Mouse (Mus musculus): Measurements from ENCODE around the gene Kctd8. TPM values are rescaled to one million over a fixed set of nuclear protein-coding genes. Genes with fewer than 3 reads are reported as not detected.
A peak's percentile ranks its signal among the peaks of the same experiment; 100 is the strongest.

The Kctd8 gene
- 1.8 and 2.6 TPM in 2 replicates for polyA plus RNA-seq (2014; fragmentation: Nextera tagmentation; extraction: Ambion mirVana)

DNA sequence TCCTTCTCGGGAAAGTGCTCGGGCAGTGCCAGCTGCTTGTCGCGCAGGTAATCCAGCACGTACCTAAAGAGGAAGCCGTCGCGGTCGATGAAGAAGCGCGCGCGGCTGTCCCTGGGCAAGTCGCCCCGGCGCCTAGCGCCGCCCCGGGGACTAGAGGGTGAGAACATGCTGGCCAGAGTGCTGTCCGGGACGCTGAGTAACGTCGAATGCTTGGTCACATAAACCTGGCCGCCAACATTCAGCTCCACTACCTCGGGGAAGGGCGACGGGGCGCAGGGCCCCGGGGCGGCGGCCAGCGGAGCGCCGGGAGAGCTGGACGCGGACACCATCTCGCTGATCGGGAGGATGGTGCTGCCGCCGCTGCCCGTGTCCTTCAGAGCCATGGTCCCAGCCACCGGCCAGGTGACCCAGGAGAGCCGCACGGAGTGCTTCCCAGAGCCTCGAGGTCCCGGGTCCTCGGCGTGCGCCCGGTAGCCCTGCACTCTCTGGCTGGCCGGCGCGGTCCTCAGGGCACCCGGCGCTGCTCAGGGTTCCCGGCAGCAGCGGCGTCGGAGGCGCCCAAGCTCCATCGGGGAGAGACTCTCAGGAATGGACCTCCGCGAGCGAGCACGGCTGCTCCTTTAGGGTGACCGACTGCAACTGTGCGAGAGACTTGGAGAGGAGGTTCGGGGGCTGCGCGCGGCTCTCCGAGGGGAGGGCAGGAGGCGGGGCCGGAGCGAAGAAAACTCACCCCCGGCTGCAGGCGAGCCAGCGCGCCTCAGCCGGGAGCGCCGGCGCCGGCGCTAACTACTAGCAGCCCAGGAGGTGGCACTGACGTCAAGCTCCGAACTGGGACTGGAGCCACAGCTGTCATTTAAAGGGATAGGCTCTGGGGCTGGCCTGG lies at the start of gene Kctd8:
Kctd8 (minus strand) TSS at position 761 of the 883 bp plus-strand sequence.
- Histone ChIP-seq H3K9ac (ENCODE audit: low read length) (peak within 1 kb of the TSS; percentile 47), H3K36me3 (ENCODE audit: control insufficient read depth, insufficient read depth, low read length) (no peaks in the 10 kb centered on the region), H3K27me3 (ENCODE audit: control insufficient read depth, insufficient read depth, low read length) (peaks cover 11% of the 10 kb centered on the region; the same call in 1 of the 2 replicates), H3K9me3 (ENCODE audit: control insufficient read depth, low read length) (no peaks in the 10 kb centered on the region), H3K4me1 (ENCODE audit: control insufficient read depth, insufficient read depth, low read length) (no peaks in the 10 kb centered on the region), H3K27ac (ENCODE audit: low read depth, low read length) (no peak within 1 kb of the TSS; the same call in 1 of the 2 replicates), H3K4me3 (ENCODE audit: low read depth, low read length) (peak within 1 kb of the TSS; percentile 58), H3K4me2 (ENCODE audit: low read depth) (peak within 1 kb of the TSS; percentile 87)
- DNase-seq (ENCODE audit: low spot score) (peak; percentile 85), ATAC-seq (ENCODE audit: insufficient read depth, low FRiP score, low TSS enrichment) (peak; percentile 93)
- under 1% methylated on average over 82 of the region's 87 CpGs for WGBS

- no peak overlapping the region for H3K4me3 ChIP-seq (ENCODE audit: low read depth, low read length)
- H3K4me1 ChIP-seq (ENCODE audit: control insufficient read depth, insufficient read depth, low read length) = no peaks in the 10 kb centered on the region
- no peaks in the 10 kb centered on the region for H3K36me3 ChIP-seq (ENCODE audit: control insufficient read depth, insufficient read depth, low read length)
- DNase-seq (ENCODE audit: low spot score) = no peak
- H3K4me2 ChIP-seq (ENCODE audit: low read depth) = no peak overlapping the region
- no peak for ATAC-seq (ENCODE audit: insufficient read depth, low FRiP score, low TSS enrichment)
- WGBS = 89% methylated on average over 4 of the region's 4 CpGs
- H3K27me3 ChIP-seq (ENCODE audit: control insufficient read depth, insufficient read depth, low read length) = no peaks in the 10 kb centered on the region
- H3K27ac ChIP-seq (ENCODE audit: low read depth, low read length) = no peak overlapping the region
- no peaks in the 10 kb centered on the region for H3K9me3 ChIP-seq (ENCODE audit: control insufficient read depth, low read length)
- H3K9ac ChIP-seq (ENCODE audit: low read length) = no peak overlapping the region
Observed at GRCm38 (mm10) chr5:69379072-69379471, 37.6 kb upstream of the Kctd8 start.

- WGBS = 79% methylated on average over 3 of the region's 3 CpGs
- no peak for ATAC-seq (ENCODE audit: insufficient read depth, low FRiP score, low TSS enrichment)
- Histone ChIP-seq H3K4me3 (ENCODE audit: low read depth, low read length) (no peak overlapping the region), H3K4me1 (ENCODE audit: control insufficient read depth, insufficient read depth, low read length) (no peaks in the 10 kb centered on the region), H3K9me3 (ENCODE audit: control insufficient read depth, low read length) (no peaks in the 10 kb centered on the region), H3K27ac (ENCODE audit: low read depth, low read length) (no peak overlapping the region), H3K9ac (ENCODE audit: low read length) (no peak overlapping the region), H3K4me2 (ENCODE audit: low read depth) (no peak overlapping the region), H3K27me3 (ENCODE audit: control insufficient read depth, insufficient read depth, low read length) (no peaks in the 10 kb centered on the region), H3K36me3 (ENCODE audit: control insufficient read depth, insufficient read depth, low read length) (no peaks in the 10 kb centered on the region)
- DNase-seq (ENCODE audit: low spot score) = no peak
Observed at GRCm38 (mm10) chr5:69350596-69350995, 9.1 kb upstream of the Kctd8 start.

DNA sequence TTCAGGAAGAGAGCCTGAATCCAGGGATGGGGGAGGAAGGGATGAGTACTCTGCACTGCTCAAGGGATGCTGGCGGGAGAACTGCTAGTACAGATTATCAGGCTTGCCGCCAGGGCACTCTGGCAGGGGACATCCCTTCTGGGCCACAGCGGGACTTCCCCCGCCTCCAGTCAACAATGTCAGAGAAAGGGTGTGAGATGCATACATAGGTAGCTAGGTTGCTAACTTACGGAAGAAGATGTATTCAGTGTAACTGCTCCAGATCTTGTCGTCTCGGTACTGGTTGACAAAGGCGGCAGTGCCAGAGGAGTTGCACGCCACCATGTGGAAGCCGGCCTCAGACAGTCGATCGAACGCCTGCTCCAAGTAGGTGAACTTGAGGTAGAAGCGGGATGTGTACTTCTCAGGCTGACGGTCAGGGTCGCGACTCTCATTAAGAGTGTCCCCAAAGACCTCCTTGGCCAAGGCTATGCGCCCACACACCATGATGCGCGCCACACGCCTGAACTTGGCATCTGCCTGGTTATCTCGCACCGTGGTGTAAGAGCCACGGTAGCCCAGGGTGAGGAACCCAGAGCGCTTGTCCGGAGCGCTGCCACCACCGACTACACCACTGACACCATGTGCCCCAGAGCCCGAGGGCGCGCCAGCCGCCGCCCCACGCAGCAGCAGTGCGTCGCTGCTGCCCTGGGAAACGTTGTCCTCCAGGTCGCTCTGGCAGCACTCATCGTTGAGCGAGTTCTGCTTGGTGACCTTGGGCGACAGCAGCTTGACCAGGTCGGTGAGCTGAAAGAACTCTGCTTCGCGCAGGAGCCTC lies 1.2 kb downstream of the Kctd8 start:
- Histone ChIP-seq H3K4me3 (ENCODE audit: low read depth, low read length) (peak overlapping the region; percentile 58), H3K27me3 (ENCODE audit: control insufficient read depth, insufficient read depth, low read length) (peaks cover 11% of the 10 kb centered on the region; the same call in 1 of the 2 replicates), H3K9me3 (ENCODE audit: control insufficient read depth, low read length) (no peaks in the 10 kb centered on the region), H3K36me3 (ENCODE audit: control insufficient read depth, insufficient read depth, low read length) (no peaks in the 10 kb centered on the region), H3K4me1 (ENCODE audit: control insufficient read depth, insufficient read depth, low read length) (no peaks in the 10 kb centered on the region), H3K4me2 (ENCODE audit: low read depth) (peak overlapping the region; percentile 87), H3K9ac (ENCODE audit: low read length) (peak overlapping the region; percentile 47), H3K27ac (ENCODE audit: low read depth, low read length) (no peak overlapping the region; the same call in 1 of the 2 replicates)
- WGBS = 2% methylated on average over 44 of the region's 44 CpGs
- ATAC-seq (ENCODE audit: insufficient read depth, low FRiP score, low TSS enrichment) = peak; percentile 38
- DNase-seq (ENCODE audit: low spot score) = peak; percentile 72

GRCm38 (mm10) chr5:69339623-69339970 lies 1.9 kb downstream of the Kctd8 start:
- H3K27me3 ChIP-seq (ENCODE audit: control insufficient read depth, insufficient read depth, low read length) = peaks cover 11% of the 10 kb centered on the region; the same call in 1 of the 2 replicates
- no peak for DNase-seq (ENCODE audit: low spot score)
- H3K9me3 ChIP-seq (ENCODE audit: control insufficient read depth, low read length) = no peaks in the 10 kb centered on the region
- H3K4me2 ChIP-seq (ENCODE audit: low read depth) = peak overlapping the region; percentile 87
- H3K27ac ChIP-seq (ENCODE audit: low read depth, low read length) = no peak overlapping the region
- no peaks in the 10 kb centered on the region for H3K4me1 ChIP-seq (ENCODE audit: control insufficient read depth, insufficient read depth, low read length)
- no peak overlapping the region for H3K4me3 ChIP-seq (ENCODE audit: low read depth, low read length)
- no peaks in the 10 kb centered on the region for H3K36me3 ChIP-seq (ENCODE audit: control insufficient read depth, insufficient read depth, low read length)
- no peak overlapping the region for H3K9ac ChIP-seq (ENCODE audit: low read length)
- WGBS = 83% methylated on average over 6 of the region's 6 CpGs
- no peak for ATAC-seq (ENCODE audit: insufficient read depth, low FRiP score, low TSS enrichment)

DNA sequence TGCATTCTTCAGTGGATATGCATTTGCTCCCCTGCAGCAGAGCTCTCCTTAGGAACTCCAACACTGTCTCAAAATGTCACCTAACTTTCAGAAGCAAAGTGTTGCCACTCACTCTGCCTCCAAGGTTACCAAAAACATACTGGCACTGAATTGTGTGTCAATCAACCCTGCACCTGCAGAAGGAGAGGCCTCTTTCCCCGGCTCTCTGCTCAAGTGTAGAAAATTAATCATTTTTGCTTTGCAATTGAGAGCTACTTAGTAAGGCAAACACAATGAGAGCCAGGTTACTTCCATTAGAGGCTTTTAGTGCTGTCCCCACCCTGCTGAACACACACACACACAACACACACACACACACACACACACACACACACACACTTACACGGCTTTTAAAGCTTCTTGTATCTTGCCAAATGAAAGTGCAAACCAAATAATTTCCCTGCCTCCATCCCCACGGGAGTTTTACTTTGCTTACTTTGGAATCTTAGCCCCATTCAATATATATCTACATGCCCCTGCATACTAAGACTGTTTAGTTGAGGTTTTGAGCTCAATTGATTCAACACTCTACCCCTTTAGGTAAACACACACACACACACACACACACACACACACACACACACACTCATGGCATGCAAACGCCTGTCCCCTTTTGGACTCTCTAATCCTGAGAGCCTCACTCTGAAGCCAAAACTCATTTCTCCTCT lies 2.4 kb downstream of the Kctd8 start:
- no peak for ATAC-seq (ENCODE audit: insufficient read depth, low FRiP score, low TSS enrichment)
- no peaks in the 10 kb centered on the region for H3K9me3 ChIP-seq (ENCODE audit: control insufficient read depth, low read length)
- DNase-seq (ENCODE audit: low spot score) = no peak
- H3K36me3 ChIP-seq (ENCODE audit: control insufficient read depth, insufficient read depth, low read length) = no peaks in the 10 kb centered on the region
- WGBS = 67% methylated on average over 4 of the region's 4 CpGs
- peaks cover 11% of the 10 kb centered on the region; the same call in 1 of the 2 replicates for H3K27me3 ChIP-seq (ENCODE audit: control insufficient read depth, insufficient read depth, low read length)
- H3K4me2 ChIP-seq (ENCODE audit: low read depth) = peak overlapping the region; percentile 14
- H3K9ac ChIP-seq (ENCODE audit: low read length) = no peak overlapping the region
- no peak overlapping the region for H3K27ac ChIP-seq (ENCODE audit: low read depth, low read length)
- H3K4me1 ChIP-seq (ENCODE audit: control insufficient read depth, insufficient read depth, low read length) = no peaks in the 10 kb centered on the region
- H3K4me3 ChIP-seq (ENCODE audit: low read depth, low read length) = no peak overlapping the region

DNA sequence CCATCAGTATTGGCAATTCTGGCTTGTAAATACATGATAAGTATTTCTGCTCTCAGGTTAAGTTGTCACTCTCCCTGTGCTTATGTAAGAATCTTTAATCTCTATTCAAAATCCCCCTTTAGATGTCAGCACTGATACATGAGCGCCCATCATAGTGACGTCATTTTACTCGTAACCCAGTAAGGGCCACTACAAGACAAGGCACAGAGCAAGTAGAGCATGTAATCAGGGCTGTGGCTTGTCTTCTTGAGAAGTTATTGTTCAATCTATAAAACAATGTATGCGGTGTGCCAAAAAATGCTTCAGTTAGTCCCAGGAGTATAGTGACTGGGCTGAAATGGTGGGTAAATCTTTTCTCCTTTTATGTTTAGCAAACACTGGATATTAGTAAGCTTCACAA lies 13.9 kb downstream of the Kctd8 start:
- Histone ChIP-seq H3K4me1 (ENCODE audit: control insufficient read depth, insufficient read depth, low read length) (no peaks in the 10 kb centered on the region), H3K36me3 (ENCODE audit: control insufficient read depth, insufficient read depth, low read length) (no peaks in the 10 kb centered on the region), H3K9ac (ENCODE audit: low read length) (no peak overlapping the region), H3K4me3 (ENCODE audit: low read depth, low read length) (no peak overlapping the region), H3K27me3 (ENCODE audit: control insufficient read depth, insufficient read depth, low read length) (no peaks in the 10 kb centered on the region), H3K9me3 (ENCODE audit: control insufficient read depth, low read length) (no peaks in the 10 kb centered on the region), H3K4me2 (ENCODE audit: low read depth) (no peak overlapping the region), H3K27ac (ENCODE audit: low read depth, low read length) (no peak overlapping the region)
- WGBS = 80% methylated on average over 4 of the region's 4 CpGs
- no peak for DNase-seq (ENCODE audit: low spot score)
- ATAC-seq (ENCODE audit: insufficient read depth, low FRiP score, low TSS enrichment) = no peak

GRCm38 (mm10) chr5:69324566-69325230 lies 16.8 kb downstream of the Kctd8 start:
- no peak overlapping the region for H3K27ac ChIP-seq (ENCODE audit: low read depth, low read length)
- ATAC-seq (ENCODE audit: insufficient read depth, low FRiP score, low TSS enrichment) = 0 out of 2 replicates have a peak, but pooled peaks have one; percentile 32
- no peak overlapping the region for H3K4me3 ChIP-seq (ENCODE audit: low read depth, low read length)
- DNase-seq (ENCODE audit: low spot score) = peak; percentile 14
- H3K9me3 ChIP-seq (ENCODE audit: control insufficient read depth, low read length) = no peaks in the 10 kb centered on the region
- H3K27me3 ChIP-seq (ENCODE audit: control insufficient read depth, insufficient read depth, low read length) = no peaks in the 10 kb centered on the region
- 46% methylated on average over 12 of the region's 12 CpGs for WGBS
- no peak overlapping the region for H3K9ac ChIP-seq (ENCODE audit: low read length)
- no peaks in the 10 kb centered on the region for H3K36me3 ChIP-seq (ENCODE audit: control insufficient read depth, insufficient read depth, low read length)
- H3K4me2 ChIP-seq (ENCODE audit: low read depth) = no peak overlapping the region
- no peaks in the 10 kb centered on the region for H3K4me1 ChIP-seq (ENCODE audit: control insufficient read depth, insufficient read depth, low read length)

All from neural tube, embryonic 11.5 days (tissue).